Mouse (Mus musculus) left cerebral cortex, postnatal 10 days (tissue): ENCODE measurements at regions not wholly inside any gene's neighbourhood (a gene's known extent, or its start where the extent isn't known, plus 50 kb on each side); places are given as distances from the start of the nearest gene placed in this dataset.

Experiments
- DNase-seq, 2 experiments: peaks; one replicate each; pipeline ENCODE4 v3.0.0; 2021 to 2022; ENCODE audit warnings: low spot score in 2 of 2, mixed read lengths in 1 of 2; ENCODE audit errors: extremely low spot score in 1 of 2
- intact Hi-C: fragments of 180-260 bp; cut with DNase I; formaldehyde crosslinking; loops from one replicate; pipeline ENCODE4 v1.15.1; 2025

GRCm38 (mm10) chr14:120102010-120102748 lies 59.9 kb upstream of the Oxgr1 start:
- no peak for DNase-seq
- intact Hi-C loops: no loop called here

GRCm38 (mm10) chr14:120102749-120103142 lies 60.5 kb upstream of the Oxgr1 start:
- intact Hi-C loops: no loop called here
- DNase-seq: no peak

- DNase-seq: no peak
- intact Hi-C loops: no loop called here
Measured at GRCm38 (mm10) chr14:120109846-120110245, 67.6 kb upstream of the Oxgr1 start.

GRCm38 (mm10) chr14:120113316-120113715 lies 71.1 kb upstream of the Oxgr1 start:
- DNase-seq: no peak
- intact Hi-C loops: no loop called here

GRCm38 (mm10) chr14:120118582-120118981 lies 76.3 kb upstream of the Oxgr1 start:
- no peak for DNase-seq
- intact Hi-C loops: no loop called here

GRCm38 (mm10) chr14:120119094-120119501 lies 76.9 kb upstream of the Oxgr1 start:
- peak in 1 of 2 experiments; percentile 35 for DNase-seq
- intact Hi-C loops: no loop called here

GRCm38 (mm10) chr14:120119506-120119905 lies 77.3 kb upstream of the Oxgr1 start:
- intact Hi-C loops: no loop called here
- peak in 1 of 2 experiments; percentile 40 for DNase-seq

- no peak for DNase-seq
- intact Hi-C loops: no loop called here
Measured at GRCm38 (mm10) chr14:120120261-120120660, 78.0 kb upstream of the Oxgr1 start.

- DNase-seq: no peak
- intact Hi-C loops: no loop called here
Measured at GRCm38 (mm10) chr14:120125315-120125714, 83.1 kb upstream of the Oxgr1 start.

GRCm38 (mm10) chr14:120127481-120127880 lies 85.2 kb upstream of the Oxgr1 start:
- intact Hi-C loops: no loop called here
- DNase-seq: no peak

- DNase-seq: no peak
- intact Hi-C loops: loop anchor here (5.0 kb wide), 2 partner anchors 128 to 143 kb away; partner anchors contain the start of gene Mbnl2
Measured at GRCm38 (mm10) chr14:120134346-120135008, 92.2 kb upstream of the Oxgr1 start.

- intact Hi-C loops: loop anchor here (5.0 kb wide), 2 partner anchors 127 to 142 kb away; partner anchors contain the start of gene Mbnl2
Measured at GRCm38 (mm10) chr14:120135198-120135597, 93.0 kb upstream of the Oxgr1 start.

GRCm38 (mm10) chr14:120136736-120137135 lies 94.5 kb upstream of the Oxgr1 start:
- DNase-seq: no peak
- intact Hi-C loops: loop anchor here (5.0 kb wide), 2 partner anchors 126 to 141 kb away; partner anchors contain the start of gene Mbnl2

More at GRCm38 (mm10) chr14:120135198-120135597, 93.0 kb upstream of the Oxgr1 start:
- no peak for DNase-seq

- intact Hi-C loops: loop anchor here (2.0 to 5.0 kb wide), 3 partner anchors 125 to 261 kb away; partner anchors contain the start of gene Mbnl2
- peak; percentile 79 to 94 for DNase-seq
Measured at GRCm38 (mm10) chr14:120137680-120138136, 95.5 kb upstream of the Oxgr1 start.

GRCm38 (mm10) chr14:120138546-120138945 lies 96.3 kb upstream of the Oxgr1 start:
- intact Hi-C loops: loop anchor here (2.0 to 5.0 kb wide), 3 partner anchors 124 to 260 kb away; partner anchors contain the start of gene Mbnl2
- DNase-seq: no peak

GRCm38 (mm10) chr14:120139256-120139655 lies 97.0 kb upstream of the Oxgr1 start:
- intact Hi-C loops: loop anchor here (2.0 to 5.0 kb wide), 3 partner anchors 123 to 260 kb away; partner anchors contain the start of gene Mbnl2
- DNase-seq: no peak

GRCm38 (mm10) chr14:120139671-120140071 lies 97.4 kb upstream of the Oxgr1 start:
- intact Hi-C loops: loop anchor here (2.0 to 5.0 kb wide), 3 partner anchors 123 to 259 kb away; partner anchors contain the start of gene Mbnl2
- no peak for DNase-seq

GRCm38 (mm10) chr14:120140211-120140610 lies 98.0 kb upstream of the Oxgr1 start:
- no peak for DNase-seq
- intact Hi-C loops: no loop called here
